Mouse (Mus musculus) MEL (cell line): ENCODE measurements around the gene Mpzl3. TPM values are rescaled to one million over a fixed set of nuclear protein-coding genes. Genes with fewer than 3 reads are reported as not detected.

Source experiments
- DNase-seq: peaks from one replicate; pipeline ENCODE4 v3.0.0; 2011; ENCODE audit warnings: low read depth, low spot score
- H3K27ac ChIP-seq: 2 replicates; pipeline ENCODE4 v1.5.1; 2012; ENCODE audit warnings: low read depth, mild to moderate bottlenecking, control low read depth, low read length, moderate library complexity; ENCODE audit not compliant: control insufficient read depth
- H3K27me3 ChIP-seq, 2 experiments: fragments of 150-350 bp in 1 of 2; sonication (generic) in 1 of 2; 2 replicates each; pipeline ENCODE4 v1.6.1; 2012; ENCODE audit warnings: low read length in 2 of 2, mild to moderate bottlenecking in 2 of 2, improper control_type of control experiment in 1 of 2, moderate library complexity in 1 of 2; ENCODE audit not compliant: insufficient read depth in 2 of 2, control insufficient read depth in 1 of 2
- H3K36me3 ChIP-seq, 2 experiments: 2 replicates each; pipeline ENCODE4 v1.6.1; 2012 to 2014; ENCODE audit warnings: low read length in 2 of 2, improper control_type of control experiment in 1 of 2, inconsistent platforms in 1 of 2, mild to moderate bottlenecking in 1 of 2; ENCODE audit not compliant: insufficient read depth in 2 of 2, control insufficient read depth in 1 of 2
- H3K4me1 ChIP-seq, 2 experiments: fragments of 150-350 bp in 1 of 2; sonication (generic) in 1 of 2; 2 replicates each; pipeline ENCODE4 v1.6.1; 2012; ENCODE audit warnings: low read length in 2 of 2, improper control_type of control experiment in 1 of 2, mild to moderate bottlenecking in 1 of 2; ENCODE audit not compliant: insufficient read depth in 2 of 2, control insufficient read depth in 1 of 2
- H3K4me3 ChIP-seq, 2 experiments: fragments of 150-350 bp in 1 of 2; sonication (generic) in 1 of 2; 2 replicates each; pipeline ENCODE4 v1.5.1; 2012; ENCODE audit warnings: low read depth in 2 of 2, low read length in 2 of 2, mild to moderate bottlenecking in 2 of 2, moderate library complexity in 2 of 2, control low read depth in 1 of 2, improper control_type of control experiment in 1 of 2; ENCODE audit not compliant: control insufficient read depth in 1 of 2, insufficient read depth in 1 of 2
- H3K79me2 ChIP-seq: 2 replicates; pipeline ENCODE4 v1.6.1; 2012; ENCODE audit warnings: mild to moderate bottlenecking, low read length, moderate library complexity; ENCODE audit not compliant: control insufficient read depth, poor library complexity, insufficient read depth
- H3K9ac ChIP-seq: 2 replicates; pipeline ENCODE4 v1.6.1; 2012; ENCODE audit warnings: low read depth, mild to moderate bottlenecking, control low read depth, low read length, moderate library complexity; ENCODE audit not compliant: control insufficient read depth, poor library complexity, severe bottlenecking
- H3K9me3 ChIP-seq: fragments of 150-350 bp; sonication (generic); replicated peaks from 2 replicates; pipeline ENCODE4 v1.6.1; 2012; ENCODE audit warnings: mild to moderate bottlenecking, low read length, improper control_type of control experiment, moderate library complexity; ENCODE audit not compliant: insufficient read depth
- CHD2 ChIP-seq: IDR thresholded peaks from 2 replicates; pipeline ENCODE4 v1.6.1; 2011; ENCODE audit warnings: low read length, improper control_type of control experiment
- E2F4 ChIP-seq: IDR thresholded peaks from 2 replicates; pipeline ENCODE4 v1.6.1; 2011; ENCODE audit warnings: low read depth, low read length, improper control_type of control experiment, borderline replicate concordance
- ELF1 ChIP-seq: IDR thresholded peaks from 2 replicates; pipeline ENCODE4 v1.6.1; 2014; ENCODE audit warnings: low read depth, mild to moderate bottlenecking, inconsistent platforms, low read length, improper control_type of control experiment, moderate library complexity
- EP300 ChIP-seq, 2 experiments: IDR thresholded peaks; 2 replicates each; pipeline ENCODE4 v1.6.1; 2011; ENCODE audit warnings: improper control_type of control experiment in 2 of 2, low read length in 2 of 2, low read depth in 1 of 2, mild to moderate bottlenecking in 1 of 2
- GABPA ChIP-seq: IDR thresholded peaks from 2 replicates; pipeline ENCODE4 v1.6.1; 2012; ENCODE audit warnings: low read depth, mild to moderate bottlenecking, inconsistent platforms, low read length, improper control_type of control experiment, moderate library complexity
- MAFK ChIP-seq: IDR thresholded peaks from 2 replicates; pipeline ENCODE4 v1.6.1; 2011; ENCODE audit warnings: low read depth, mild to moderate bottlenecking, low read length, improper control_type of control experiment, borderline replicate concordance
- MAX ChIP-seq: IDR thresholded peaks from 2 replicates; pipeline ENCODE4 v1.6.1; 2011; ENCODE audit warnings: low read length, improper control_type of control experiment
- MEF2A ChIP-seq: IDR thresholded peaks from 2 replicates; pipeline ENCODE4 v1.6.1; 2014; ENCODE audit warnings: low read depth, mild to moderate bottlenecking, inconsistent platforms, low read length, improper control_type of control experiment; ENCODE audit not compliant: poor library complexity, insufficient replicate concordance, severe bottlenecking; ENCODE audit errors: extremely low read depth
- MYC ChIP-seq: IDR thresholded peaks from 2 replicates; pipeline ENCODE4 v1.6.1; 2011; ENCODE audit warnings: low read depth, mild to moderate bottlenecking, low read length, improper control_type of control experiment, moderate library complexity
- POLR2A ChIP-seq, 2 experiments: IDR thresholded peaks; 2 replicates each; pipeline ENCODE4 v1.6.1; 2011 to 2012; ENCODE audit warnings: low read length in 2 of 2, mild to moderate bottlenecking in 2 of 2, control low read depth in 1 of 2, improper control_type of control experiment in 1 of 2, low read depth in 1 of 2, moderate library complexity in 1 of 2; ENCODE audit not compliant: control insufficient read depth in 1 of 2, insufficient read depth in 1 of 2, poor library complexity in 1 of 2
- POLR2AphosphoS2 ChIP-seq: IDR thresholded peaks from 2 replicates; pipeline ENCODE4 v1.6.1; 2011; ENCODE audit warnings: low read length, improper control_type of control experiment
- RAD21 ChIP-seq: IDR thresholded peaks from 2 replicates; pipeline ENCODE4 v1.6.1; 2011; ENCODE audit warnings: mild to moderate bottlenecking, low read depth, low read length, improper control_type of control experiment
- RCOR1 ChIP-seq: IDR thresholded peaks from 2 replicates; pipeline ENCODE4 v1.6.1; 2012; ENCODE audit warnings: low read depth, mild to moderate bottlenecking, inconsistent platforms, low read length, improper control_type of control experiment
- SMC3 ChIP-seq: IDR thresholded peaks from 2 replicates; pipeline ENCODE4 v1.6.1; 2011; ENCODE audit warnings: low read depth, low read length, improper control_type of control experiment
- TAL1 ChIP-seq: IDR thresholded peaks from 2 replicates; pipeline ENCODE4 v1.6.1; 2012; ENCODE audit warnings: mild to moderate bottlenecking, inconsistent platforms, low read length, moderate library complexity, mixed read lengths
- TBP ChIP-seq: IDR thresholded peaks from 2 replicates; pipeline ENCODE4 v1.8.0; 2011; ENCODE audit warnings: low read depth, low read length, improper control_type of control experiment
- USF1 ChIP-seq: IDR thresholded peaks from 2 replicates; pipeline ENCODE4 v1.6.1; 2014; ENCODE audit warnings: low read depth, mild to moderate bottlenecking, inconsistent platforms, low read length, improper control_type of control experiment, moderate library complexity
- ZMIZ1 ChIP-seq: IDR thresholded peaks from 2 replicates; pipeline ENCODE4 v1.6.1; 2012; ENCODE audit warnings: low read depth, mild to moderate bottlenecking, inconsistent platforms, low read length, improper control_type of control experiment, moderate library complexity
- ZNF384 ChIP-seq: IDR thresholded peaks from 2 replicates; pipeline ENCODE4 v1.6.1; 2012; ENCODE audit warnings: low read depth, mild to moderate bottlenecking, inconsistent platforms, low read length, improper control_type of control experiment
- polyA plus RNA-seq, 2 experiments: library from polyadenylated mRNA; stranded (reverse) in 1 of 2; unstranded in 1 of 2; fragments of >175 nt in 1 of 2; fragments of >200 nt in 1 of 2; gene quantifications; 2 replicates each; pipeline versions ENCODE4 v1.2.1 to v1.2.4; 2012; ENCODE audit warnings: low replicate concordance in 2 of 2, low read depth in 1 of 2; ENCODE audit not compliant: insufficient read length in 2 of 2, insufficient read depth in 1 of 2, missing spikeins in 1 of 2
- total RNA-seq: library from RNA; depleted of rRNA; stranded (reverse); fragments of 300-350 nt; gene quantifications from 2 replicates; pipeline ENCODE4 v1.2.3, GENCODE M21; 2012

Gene Mpzl3
- total and polyA plus RNA-seq, 3 experiments = not detected

GRCm38 (mm10) chr9:45027376-45027775 is 27.6 kb upstream of the Mpzl3 start:
- Histone ChIP-seq H3K9ac (no peak overlapping the region), H3K27me3 (peaks cover 7 to 42% of the 10 kb centered on the region in 2 experiments), H3K79me2 (no peaks in the 10 kb centered on the region), H3K27ac (no peak overlapping the region), H3K36me3 (no peaks in the 10 kb centered on the region), H3K9me3 (no peaks in the 10 kb centered on the region), H3K4me3 (no peak overlapping the region), H3K4me1 (no peaks in the 10 kb centered on the region)
- DNase-seq = no peak
- TF ChIP-seq GABPA = no peak
- TF ChIP-seq POLR2AphosphoS2 = no peak
- TF ChIP-seq MAX = no peak
- no peak for TF ChIP-seq ZMIZ1
- TF ChIP-seq MAFK = no peak
- TF ChIP-seq ZNF384 = no peak
- no peak for TF ChIP-seq TBP
- no peak for TF ChIP-seq MYC
- no peak for TF ChIP-seq MEF2A
- no peak for TF ChIP-seq E2F4

DNA sequence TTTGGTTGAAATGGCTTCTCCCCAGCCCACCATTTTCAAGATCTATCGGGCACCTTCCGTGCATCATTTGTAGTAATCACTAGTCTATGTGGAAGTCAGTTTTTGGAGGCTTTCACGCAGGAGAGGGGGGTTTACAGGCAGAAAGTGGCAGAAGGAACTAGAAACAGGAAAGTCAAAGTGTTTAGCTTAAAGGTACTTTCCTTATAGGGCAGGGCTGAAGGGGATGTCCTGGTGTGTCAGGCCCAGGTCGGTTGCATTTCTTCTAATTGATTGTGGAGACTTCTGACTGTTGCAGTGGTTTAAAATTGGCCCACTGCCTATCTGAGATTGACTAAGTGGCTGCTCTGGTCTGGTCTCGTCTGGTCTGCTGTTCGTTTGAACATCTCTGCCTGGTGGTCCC is 24.6 kb upstream of the Mpzl3 start:
- Histone ChIP-seq H3K27ac (no peak overlapping the region), H3K36me3 (no peaks in the 10 kb centered on the region), H3K9me3 (no peaks in the 10 kb centered on the region), H3K79me2 (no peaks in the 10 kb centered on the region), H3K27me3 (peaks cover 8 to 45% of the 10 kb centered on the region in 2 experiments), H3K4me1 (no peaks in the 10 kb centered on the region), H3K9ac (no peak overlapping the region), H3K4me3 (no peak overlapping the region)
- no peak for TF ChIP-seq POLR2A (IDR thresholded peaks at IDR 0.05; ENCODE audit: control insufficient read depth in 1 of 2, insufficient read depth in 1 of 2, low read depth in 1 of 2, low read length in 2 of 2, poor library complexity in 1 of 2)
- TF ChIP-seq EP300 (IDR thresholded peaks at IDR 0.05; ENCODE audit: low read depth in 1 of 2, low read length in 2 of 2) = no peak
- TF ChIP-seq CHD2 = no peak
- DNase-seq = no peak

DNA sequence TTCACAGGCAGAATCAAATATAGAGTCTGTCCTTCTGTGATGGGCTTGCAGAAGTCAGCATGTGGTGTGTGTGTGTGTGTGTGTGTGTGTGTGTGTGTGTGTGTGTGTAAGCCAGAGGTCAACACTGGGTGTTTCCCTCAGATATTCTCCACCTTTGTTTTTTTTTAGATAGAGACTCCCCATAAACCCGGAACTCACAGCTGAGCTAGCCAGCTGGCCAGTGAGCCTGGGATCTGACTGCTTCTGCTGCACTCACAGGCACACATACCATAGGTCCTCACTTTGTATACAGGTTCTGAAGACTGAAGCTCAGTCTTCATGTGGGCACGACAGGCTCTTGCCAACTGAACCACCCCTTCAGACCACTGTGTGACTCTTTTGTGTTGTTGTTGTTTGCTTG is 22.7 kb upstream of the Mpzl3 start:
- H3K27ac ChIP-seq = no peak overlapping the region
- H3K9me3 ChIP-seq = no peaks in the 10 kb centered on the region
- H3K9ac ChIP-seq = no peak overlapping the region
- H3K4me3 ChIP-seq = no peak overlapping the region
- DNase-seq = no peak
- no peaks in the 10 kb centered on the region for H3K79me2 ChIP-seq
- TF ChIP-seq GABPA = no peak
- no peak for TF ChIP-seq CHD2
- TF ChIP-seq RAD21 = no peak
- TF ChIP-seq MEF2A = no peak
- no peak for TF ChIP-seq USF1
- no peak for TF ChIP-seq SMC3
- no peak for TF ChIP-seq POLR2A (IDR thresholded peaks at IDR 0.05; ENCODE audit: control insufficient read depth in 1 of 2, insufficient read depth in 1 of 2, low read depth in 1 of 2, low read length in 2 of 2, poor library complexity in 1 of 2)
- no peak for TF ChIP-seq ZNF384
- no peak for TF ChIP-seq ELF1
- no peak for TF ChIP-seq RCOR1
- no peak for TF ChIP-seq TBP
- TF ChIP-seq TAL1 = no peak
- no peak for TF ChIP-seq EP300 (IDR thresholded peaks at IDR 0.05; ENCODE audit: low read depth in 1 of 2, low read length in 2 of 2)
- no peaks in the 10 kb centered on the region for H3K36me3 ChIP-seq
- no peaks in the 10 kb centered on the region for H3K4me1 ChIP-seq
- peaks cover 6 to 46% of the 10 kb centered on the region in 2 experiments for H3K27me3 ChIP-seq
